Mouse (Mus musculus): Measurements from ENCODE around the gene Elmod3.

Gene Elmod3

DNA sequence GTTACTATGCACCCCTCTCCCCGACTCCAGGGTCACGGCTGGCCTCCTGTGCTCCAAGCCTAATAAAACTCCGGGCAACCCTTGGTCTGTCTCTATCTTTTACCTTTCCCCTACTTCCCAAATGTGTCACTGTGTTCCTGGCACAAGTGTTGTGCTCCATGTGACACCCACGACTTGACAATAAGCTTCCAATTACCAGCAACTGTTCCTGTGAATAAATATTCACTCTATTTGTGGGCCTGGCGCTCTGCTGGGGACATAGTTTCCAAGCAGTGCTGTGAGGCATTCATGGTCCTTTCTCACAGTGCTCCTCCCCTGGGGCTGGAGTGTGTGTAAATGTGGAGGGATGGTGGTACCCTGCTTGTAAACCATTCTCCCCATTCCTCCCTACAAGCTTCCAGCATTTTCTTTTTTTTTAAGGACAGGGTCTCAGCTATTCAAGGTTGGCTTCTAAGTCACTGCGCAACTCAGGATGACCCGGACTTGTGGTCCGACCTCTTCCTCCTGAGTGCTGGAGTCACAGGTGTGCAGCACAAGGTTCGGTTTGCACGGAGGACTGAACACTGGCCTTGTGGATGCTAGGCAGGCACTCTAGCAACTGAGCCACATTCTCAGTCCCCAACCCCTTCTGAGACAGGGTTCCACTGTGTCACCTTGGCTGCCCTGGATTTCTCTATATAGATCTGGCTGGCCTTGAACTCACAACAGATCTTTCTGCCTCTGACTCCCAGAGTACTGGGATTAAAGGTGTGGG lies 27.4 kb downstream of the Elmod3 start:
- no peak for DNase-seq (ENCODE audit: low read depth, low spot score)

DNA sequence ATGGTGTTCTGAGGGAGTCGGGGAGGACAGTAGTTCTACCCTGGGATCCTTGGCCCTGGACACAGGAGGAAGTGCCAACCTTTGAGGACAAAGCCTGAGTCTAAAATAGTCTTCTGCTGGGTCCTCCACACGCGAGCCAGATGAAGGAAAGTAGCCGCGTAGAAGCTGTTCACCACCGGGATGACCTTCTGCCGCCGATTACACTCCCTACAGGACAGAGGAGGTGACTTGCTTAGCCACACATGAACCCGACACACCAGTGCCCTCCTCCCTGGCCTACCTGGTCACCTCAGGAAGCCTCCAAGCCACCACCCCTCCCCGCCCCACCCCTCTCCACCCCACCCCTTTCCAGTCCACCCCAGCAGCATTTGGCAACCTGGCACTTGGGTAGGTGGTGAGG lies 29.5 kb downstream of the Elmod3 start:
- no peak for DNase-seq (ENCODE audit: low read depth, low spot score)

GRCm38 (mm10) chr6:72567508-72567907 lies 30.7 kb downstream of the Elmod3 start:
- no peak for DNase-seq (ENCODE audit: low read depth, low spot score)

DNA sequence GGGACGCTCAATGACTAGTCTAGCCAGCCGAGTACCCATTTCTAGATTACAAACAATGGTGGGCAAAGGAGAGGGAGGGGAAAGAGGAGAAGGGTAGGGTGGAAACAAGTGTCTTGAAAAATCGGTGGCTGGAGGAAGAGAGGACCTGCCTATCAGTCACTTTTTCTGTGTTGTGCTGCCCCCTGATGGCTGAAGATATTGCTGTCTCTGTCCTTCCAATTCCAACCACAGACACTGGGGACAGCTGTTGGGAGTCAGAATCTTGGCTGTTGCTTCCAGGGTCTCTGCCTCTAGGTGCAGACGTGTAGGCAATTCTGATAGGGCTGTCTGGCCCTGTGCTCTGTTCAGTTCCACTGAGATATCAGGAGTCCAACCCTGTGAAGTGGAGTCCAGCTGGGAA lies 32.2 kb downstream of the Elmod3 start:
- peak; percentile 93 for DNase-seq (ENCODE audit: low read depth, low spot score)

GRCm38 (mm10) chr6:72565506-72565905 lies 32.7 kb downstream of the Elmod3 start:
- no peak for DNase-seq (ENCODE audit: low read depth, low spot score)

DNA sequence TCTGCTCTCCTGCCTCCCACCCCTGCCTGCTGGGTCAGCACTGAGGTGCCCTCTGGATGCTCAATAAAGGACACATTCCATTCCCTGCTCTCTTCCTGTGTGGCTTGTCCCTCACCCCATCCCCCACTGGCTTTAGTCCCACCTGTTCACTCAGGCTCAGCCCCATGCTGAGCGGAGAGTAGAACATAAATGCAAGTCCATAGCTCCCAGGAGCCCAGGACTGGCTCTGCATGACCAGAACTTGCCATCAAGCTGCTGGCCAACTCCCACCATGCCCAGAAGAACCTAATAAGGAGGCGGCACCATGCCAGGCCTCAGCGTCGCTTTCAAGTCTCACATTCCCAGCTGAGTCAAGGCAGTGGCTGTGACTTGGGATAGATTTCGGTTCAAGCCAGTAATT lies 35.3 kb downstream of the Elmod3 start:
- peak; percentile 60 for DNase-seq (ENCODE audit: low read depth, low spot score)

DNA sequence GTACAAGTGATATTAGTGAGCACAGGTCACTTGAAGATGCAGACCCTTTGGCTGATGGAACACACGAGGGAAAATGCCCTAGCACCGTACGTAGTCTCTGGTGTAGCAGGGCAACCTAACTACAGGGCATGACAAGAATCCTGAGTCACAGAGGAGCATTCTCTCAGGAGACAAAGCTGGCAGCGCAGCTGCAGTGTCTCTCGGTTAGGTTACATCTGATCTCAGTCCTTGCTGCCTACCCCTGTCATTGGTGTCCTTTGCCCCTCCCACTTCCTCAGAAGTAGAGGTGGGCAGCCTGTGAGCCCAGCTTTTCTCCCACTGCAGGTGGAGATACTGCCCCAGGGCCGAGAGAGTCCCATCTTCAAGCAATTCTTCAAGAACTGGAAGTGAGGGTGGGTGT lies 35.7 kb downstream of the Elmod3 start:
- DNase-seq (ENCODE audit: low read depth, low spot score): no peak

DNA sequence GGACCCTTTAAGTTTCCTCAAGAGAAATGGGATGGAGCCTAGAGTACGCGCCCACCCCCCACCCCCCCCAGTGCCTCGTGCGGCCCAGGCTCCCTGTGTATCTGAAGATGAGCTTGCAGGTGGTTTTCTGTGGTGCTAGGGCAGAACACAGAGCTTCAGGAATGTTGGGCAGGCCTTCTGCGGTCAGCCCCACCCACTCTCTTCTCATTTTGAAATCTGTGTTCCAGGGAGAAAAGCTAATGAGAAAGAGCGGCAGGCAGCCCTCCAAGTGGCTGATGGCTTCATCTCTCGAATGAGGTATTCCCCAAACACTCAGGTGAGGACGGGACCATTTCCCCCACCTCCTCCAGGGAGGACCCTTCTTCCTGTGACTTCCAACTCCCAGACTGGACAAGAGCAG lies 37.4 kb downstream of the Elmod3 start:
- peak; percentile 65 for DNase-seq (ENCODE audit: low read depth, low spot score)

DNA sequence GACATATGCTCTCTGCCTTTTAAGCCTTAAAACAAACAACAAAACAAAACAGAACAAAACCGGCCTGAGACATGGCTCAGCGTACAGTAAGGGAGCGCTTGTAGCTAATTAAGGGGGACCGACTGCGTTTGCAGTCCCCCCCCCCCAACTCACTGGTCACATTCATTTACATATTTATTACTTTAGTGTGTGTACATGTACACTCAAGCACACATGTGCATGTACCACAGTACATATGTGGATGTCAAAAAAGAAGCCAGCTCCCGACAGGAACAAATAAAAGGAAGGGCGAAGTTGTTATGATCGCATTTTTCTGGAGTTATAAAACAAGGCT lies 45.2 kb downstream of the Elmod3 start:
- no peak for DNase-seq (ENCODE audit: low read depth, low spot score)

DNA sequence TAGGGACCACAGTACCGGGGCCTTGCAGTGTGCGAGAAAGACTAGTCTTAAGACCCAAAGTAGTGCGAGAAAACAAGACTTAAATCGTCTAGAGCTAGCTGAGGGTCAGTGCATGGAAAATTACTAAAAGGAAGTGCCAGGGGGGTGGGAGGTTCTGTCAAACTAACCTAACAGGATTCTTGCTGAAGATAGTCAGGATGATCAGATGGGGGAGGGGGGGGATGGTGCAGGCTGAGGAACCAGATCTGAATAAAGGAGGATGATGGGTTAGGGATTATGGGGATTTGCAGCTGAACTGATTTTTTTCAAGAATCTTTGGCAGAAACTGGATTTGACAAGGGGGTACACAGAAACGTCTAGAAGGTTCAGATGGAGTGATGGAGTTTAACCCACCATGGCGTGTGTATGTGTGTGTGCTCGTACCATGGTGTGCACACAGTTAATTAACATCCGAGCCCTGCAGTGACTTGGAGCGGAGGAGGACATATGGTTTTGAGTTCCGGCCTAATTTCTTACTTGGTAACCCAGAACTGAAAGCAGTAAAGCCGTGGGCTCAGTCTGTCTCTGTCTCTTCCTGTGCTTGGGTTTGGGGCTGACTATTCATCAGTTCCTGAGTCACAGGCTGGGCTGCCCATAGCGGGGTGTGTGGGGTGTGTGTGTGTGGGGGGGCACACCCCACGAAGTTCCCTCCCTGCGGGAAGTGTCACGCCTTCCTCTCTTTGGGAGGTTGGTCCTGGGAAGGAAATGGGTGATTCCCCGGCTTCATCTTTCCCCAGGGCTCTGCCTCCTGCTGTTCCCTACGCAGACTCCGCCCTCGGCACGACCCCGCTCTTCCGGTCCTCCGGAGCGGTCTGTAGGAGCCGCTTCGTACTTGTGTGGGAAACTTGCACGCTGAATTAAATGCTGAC lies 45.8 kb downstream of the Elmod3 start:
- DNase-seq (ENCODE audit: low read depth, low spot score): peak; percentile 87

DNA sequence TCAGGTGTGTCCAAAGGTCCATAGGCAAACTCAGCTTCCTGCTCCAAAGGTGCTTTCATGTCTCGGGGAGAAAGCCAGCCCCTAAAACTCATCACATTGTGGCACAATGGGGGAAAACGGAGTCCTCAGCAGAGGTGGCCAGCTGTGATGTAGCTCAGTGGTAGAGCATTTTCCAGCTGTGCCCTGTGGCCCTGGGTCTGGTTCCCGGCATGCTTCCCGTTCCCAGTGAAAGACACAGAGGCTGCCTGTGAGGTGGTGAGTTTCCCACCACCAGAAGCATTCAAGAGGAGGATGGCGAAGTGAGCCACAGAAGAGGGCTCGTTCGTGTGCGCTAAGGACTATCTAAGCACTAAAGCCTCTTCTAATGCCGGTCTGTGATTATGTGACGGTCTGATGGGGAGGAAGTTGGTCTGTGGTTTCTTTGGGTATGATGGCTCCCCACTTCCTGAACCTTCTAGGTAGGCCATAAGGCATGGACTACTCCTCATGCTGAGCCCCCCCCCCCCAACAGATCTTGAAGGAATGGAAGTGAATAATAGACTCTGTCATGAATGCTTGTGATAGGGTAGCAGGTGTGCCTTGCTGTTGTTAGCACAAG lies 47.6 kb downstream of the Elmod3 start:
- DNase-seq (ENCODE audit: low read depth, low spot score): no peak

DNA sequence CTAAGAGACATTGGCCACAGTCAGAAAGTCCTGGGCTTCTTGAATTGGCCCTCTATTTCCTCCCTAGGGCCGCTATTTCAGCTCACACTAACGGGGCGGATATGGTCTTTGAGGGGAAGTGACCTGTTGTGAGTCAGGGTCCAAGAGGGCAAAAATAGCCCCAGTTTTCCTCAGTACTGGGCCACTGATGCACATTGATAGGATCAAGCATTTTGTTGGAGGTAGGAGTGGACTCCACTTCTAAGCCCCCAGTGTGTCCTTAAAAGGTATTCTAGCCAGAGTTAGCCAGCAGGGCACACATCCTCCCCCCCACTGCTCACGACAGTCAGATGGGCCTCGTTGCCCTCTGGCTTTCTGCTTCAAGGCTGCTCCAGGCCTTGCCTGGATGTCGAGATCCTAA lies 48.2 kb downstream of the Elmod3 start:
- no peak for DNase-seq (ENCODE audit: low read depth, low spot score)

GRCm38 (mm10) chr6:72549041-72549580 lies 49.1 kb downstream of the Elmod3 start:
- peak; percentile 69 for DNase-seq (ENCODE audit: low read depth, low spot score)

- no peak for DNase-seq (ENCODE audit: low read depth, low spot score)
Observed at GRCm38 (mm10) chr6:72547862-72548261, 50.4 kb downstream of the Elmod3 start.

DNA sequence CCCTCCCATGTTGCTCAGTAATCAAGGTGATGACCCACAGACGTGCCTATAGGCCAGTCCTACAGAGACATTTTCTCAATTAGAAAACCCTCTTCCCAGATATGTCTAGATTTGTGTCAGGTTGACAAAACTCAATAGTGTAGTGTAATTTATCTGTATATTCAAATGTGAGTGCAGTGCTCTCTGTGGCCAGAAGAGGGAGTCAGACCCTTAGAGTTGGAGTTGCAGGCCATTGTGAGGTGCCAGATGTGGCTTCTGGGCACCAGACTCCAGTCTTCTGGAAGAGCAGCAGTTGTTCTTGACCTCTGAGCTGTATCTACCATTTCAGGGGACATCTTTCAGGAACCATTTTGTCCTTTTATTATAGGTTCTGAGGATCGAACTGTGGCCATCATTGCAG lies 51.1 kb downstream of the Elmod3 start:
- DNase-seq (ENCODE audit: low read depth, low spot score): peak; percentile 73

GRCm38 (mm10) chr6:72545377-72545776 lies 52.8 kb downstream of the Elmod3 start:
- DNase-seq (ENCODE audit: low read depth, low spot score): no peak

GRCm38 (mm10) chr6:72544283-72544987 lies 53.8 kb downstream of the Elmod3 start, which contains the start of gene Capg:
Capg (plus strand) TSS chr6:72544391.
- DNase-seq (ENCODE audit: low read depth, low spot score): peak; percentile 65

GRCm38 (mm10) chr6:72543265-72543850 lies 54.9 kb downstream of the Elmod3 start:
- DNase-seq (ENCODE audit: low read depth, low spot score): no peak

DNA sequence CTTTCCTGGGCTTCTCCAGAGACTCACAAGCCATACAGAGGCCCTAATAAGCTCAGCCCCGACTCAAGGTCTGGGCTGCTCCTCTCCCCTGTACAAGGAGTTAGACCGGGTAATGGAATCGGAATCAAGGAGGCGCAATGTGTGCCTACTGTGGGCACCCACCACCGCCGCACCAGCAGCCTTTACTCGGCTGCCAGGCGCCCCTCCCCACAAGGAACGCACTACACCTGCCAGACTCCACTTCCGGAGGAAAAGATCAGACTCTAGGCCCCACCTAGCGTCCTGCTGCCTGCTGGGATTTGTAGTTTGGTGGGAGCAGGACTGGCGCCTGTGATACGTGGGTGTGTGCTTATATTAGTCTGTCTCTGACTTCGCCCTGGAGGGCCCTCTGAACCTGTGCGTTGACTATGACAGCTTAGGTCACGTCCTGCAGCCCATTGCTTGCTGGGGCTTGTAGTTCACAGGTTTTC lies 59.6 kb downstream of the Elmod3 start:
- DNase-seq (ENCODE audit: low read depth, low spot score): peak; percentile 92

DNA sequence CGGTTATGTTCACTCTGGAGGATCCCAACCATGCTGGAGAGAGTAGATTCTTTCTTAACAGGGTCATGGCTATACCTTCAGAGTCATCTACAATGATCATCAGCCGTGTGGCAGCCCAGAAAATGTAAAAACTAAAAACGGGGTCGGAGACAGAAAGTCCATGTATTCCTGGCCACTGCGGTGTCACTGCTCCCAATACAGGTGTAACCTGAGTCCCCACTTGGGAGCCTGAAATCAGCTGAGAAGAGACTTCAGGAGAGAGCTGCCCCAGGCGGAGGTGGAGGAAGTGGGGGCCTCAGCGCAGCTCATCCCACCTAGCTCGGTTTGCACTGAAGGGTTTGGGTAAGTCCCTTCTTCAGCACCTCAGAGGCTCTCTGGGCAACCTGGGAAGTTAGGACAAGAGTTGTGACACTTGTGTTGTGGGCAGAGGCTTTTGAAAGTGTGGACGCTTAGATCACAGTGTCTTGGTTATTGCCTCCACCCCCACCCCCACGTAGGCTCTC lies 60.2 kb downstream of the Elmod3 start:
- DNase-seq (ENCODE audit: low read depth, low spot score): no peak

DNA sequence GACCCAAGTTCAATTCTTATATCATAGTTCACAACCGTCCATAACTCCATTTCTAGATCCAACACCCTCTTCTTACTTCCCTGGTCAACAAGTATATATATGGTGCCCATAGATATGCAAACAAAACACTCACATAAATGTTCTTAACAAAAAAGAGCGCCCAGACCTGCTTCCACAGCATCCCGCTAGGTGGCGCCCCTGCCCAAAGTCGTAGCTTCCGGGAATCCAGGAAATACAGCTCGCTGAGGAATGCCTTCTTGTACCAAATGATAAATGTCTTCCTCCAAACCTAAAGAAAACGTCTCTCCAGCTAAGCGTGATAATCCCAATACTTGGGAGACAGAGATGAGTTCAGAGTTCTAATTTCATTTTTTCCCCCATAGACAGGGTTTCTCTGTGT lies 63.0 kb downstream of the Elmod3 start:
- peak; percentile 85 for DNase-seq (ENCODE audit: low read depth, low spot score)

Measured in ZHBTc4 (cell line).